Mouse (Mus musculus) megakaryocyte, embryonic 14.5 days (primary cell): Measurements from ENCODE around the gene Lyst. TPM values are rescaled to one million over a fixed set of nuclear protein-coding genes. Genes with fewer than 3 reads are reported as not detected.

Experiments
- H3K27me3 ChIP-seq: replicated peaks from 2 replicates; pipeline ENCODE3; 2012; ENCODE audit warnings: inconsistent platforms
- H3K36me3 ChIP-seq: replicated peaks from 2 replicates; pipeline ENCODE3; 2012; ENCODE audit warnings: low read length, inconsistent platforms, mixed read lengths
- H3K4me1 ChIP-seq: 2 replicates; pipeline ENCODE4 v1.6.1; 2012; ENCODE audit warnings: inconsistent platforms
- H3K4me3 ChIP-seq: replicated peaks from 2 replicates; pipeline ENCODE3; 2012; ENCODE audit warnings: moderate library complexity, mild to moderate bottlenecking, inconsistent platforms
- H3K9me3 ChIP-seq: 2 replicates; pipeline ENCODE4 v1.6.1; 2012; ENCODE audit warnings: inconsistent platforms
- FLI1 ChIP-seq: IDR thresholded peaks from 2 replicates; pipeline ENCODE4 v1.6.1; 2012; ENCODE audit warnings: low read length, inconsistent platforms, mixed read lengths
- GATA1 ChIP-seq: IDR thresholded peaks from 3 replicates; pipeline ENCODE4 v1.6.1; 2012; ENCODE audit warnings: mixed read lengths, low read length, inconsistent platforms, borderline replicate concordance
- polyA plus RNA-seq: library from polyadenylated mRNA; stranded (reverse); fragments of >175 nt; gene quantifications from 2 replicates; pipeline ENCODE4 v1.2.3, GENCODE M21; 2012; ENCODE audit warnings: low replicate concordance; ENCODE audit not compliant: insufficient read depth

Lyst gene
- polyA plus RNA-seq, 1 experiment, result 0.91 TPM

DNA sequence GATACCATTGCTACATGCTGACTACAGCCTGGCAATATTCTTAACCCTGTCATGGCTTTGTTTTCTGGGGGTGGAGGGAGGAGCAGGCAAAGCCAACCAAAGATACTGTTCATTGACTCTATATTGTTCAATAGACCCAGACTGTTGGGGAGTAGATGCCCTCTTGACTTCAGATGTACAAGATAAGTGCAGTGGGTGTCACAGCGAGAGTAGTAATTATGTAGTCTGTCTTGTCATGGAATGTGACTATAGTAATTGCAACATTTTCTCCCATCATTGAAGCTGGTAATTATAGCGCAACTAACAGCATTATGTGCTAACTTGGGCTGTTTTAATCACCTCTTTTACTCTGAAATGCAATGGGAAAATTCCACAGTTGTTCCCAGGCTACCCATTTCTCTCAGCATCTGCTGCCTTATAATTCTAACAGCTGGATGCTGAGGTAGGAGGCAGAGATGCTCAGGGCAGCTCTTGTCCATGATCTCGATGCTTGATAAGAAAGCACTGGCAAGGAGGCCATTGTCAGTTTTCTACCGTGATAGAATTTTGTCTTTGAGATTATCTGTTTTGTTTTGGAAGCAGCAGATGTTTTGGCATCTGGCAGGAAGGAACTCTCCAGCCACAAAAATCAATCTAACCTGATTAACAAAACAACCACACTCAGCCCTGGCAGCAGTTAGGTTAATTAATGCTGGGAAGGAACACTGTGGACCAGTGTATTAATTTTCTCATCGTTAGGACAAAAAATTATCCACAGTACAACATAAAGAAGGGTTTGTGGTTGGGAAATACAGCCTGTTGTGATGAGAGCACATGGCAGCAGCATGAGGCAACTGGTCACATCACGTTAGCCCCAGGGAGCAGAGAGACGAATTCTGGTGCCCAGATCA is 230.3 kb downstream of the Lyst start:
- H3K27me3 ChIP-seq, result peaks cover 4% of the 10 kb centered on the region
- no peak for TF ChIP-seq FLI1
- TF ChIP-seq GATA1, result no peak

DNA sequence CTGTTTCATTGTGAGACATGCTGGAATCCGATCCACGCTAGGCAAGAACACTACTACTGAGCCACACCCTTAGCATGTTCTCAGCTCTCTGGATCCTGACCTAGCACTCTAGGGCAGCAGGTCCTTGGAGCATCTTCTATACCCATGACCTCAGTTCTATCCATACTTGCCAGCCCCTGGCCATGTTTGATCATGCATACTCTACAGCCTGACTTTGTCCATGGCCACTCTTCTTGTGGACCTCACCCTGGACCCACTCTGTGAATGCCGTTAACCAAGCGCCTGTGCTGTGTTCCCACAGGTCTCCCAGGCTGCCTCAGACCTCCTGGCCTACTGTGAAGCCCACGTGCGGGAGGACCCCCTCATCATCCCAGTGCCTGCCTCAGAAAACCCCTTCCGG is 234.7 kb downstream of the Lyst start:
- TF ChIP-seq GATA1 (no peak), FLI1 (no peak)
- H3K36me3 ChIP-seq, result no peaks in the 10 kb centered on the region
- H3K27me3 ChIP-seq, result peaks cover 6% of the 10 kb centered on the region
- no peaks in the 10 kb centered on the region for H3K9me3 ChIP-seq
- H3K4me1 ChIP-seq, result peaks cover 5% of the 10 kb centered on the region
- H3K4me3 ChIP-seq, result no peak overlapping the region

More for the DNA sequence above, 230.3 kb downstream of the Lyst start:
- Histone ChIP-seq H3K9me3 (no peaks in the 10 kb centered on the region), H3K4me3 (no peak overlapping the region), H3K36me3 (no peaks in the 10 kb centered on the region), H3K4me1 (peaks cover 5% of the 10 kb centered on the region)

DNA sequence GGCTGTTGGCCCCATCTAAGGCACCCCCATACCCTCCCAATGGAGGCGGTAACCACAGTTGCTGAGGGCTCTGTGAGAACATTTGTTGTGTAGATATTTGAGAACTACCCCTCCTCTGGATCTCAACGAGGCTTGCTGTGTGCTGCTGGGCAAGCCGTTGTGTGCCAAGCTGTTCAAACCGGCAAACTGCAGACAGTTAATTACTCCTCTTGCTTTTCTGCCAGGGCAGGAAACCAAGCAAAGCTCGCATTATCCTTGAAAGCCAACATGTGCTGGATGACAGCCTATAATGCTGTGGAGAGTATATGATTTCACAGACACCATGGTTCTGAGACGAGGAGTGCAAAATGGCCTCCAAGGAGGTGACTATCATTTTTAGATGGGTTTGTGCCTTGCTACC is 236.3 kb downstream of the Lyst start:
- H3K9me3 ChIP-seq, result no peaks in the 10 kb centered on the region
- no peaks in the 10 kb centered on the region for H3K36me3 ChIP-seq
- TF ChIP-seq GATA1 (no peak), FLI1 (no peak)
- no peak overlapping the region for H3K4me3 ChIP-seq
- H3K27me3 ChIP-seq, result peaks cover 4% of the 10 kb centered on the region
- peaks cover 5% of the 10 kb centered on the region for H3K4me1 ChIP-seq

DNA sequence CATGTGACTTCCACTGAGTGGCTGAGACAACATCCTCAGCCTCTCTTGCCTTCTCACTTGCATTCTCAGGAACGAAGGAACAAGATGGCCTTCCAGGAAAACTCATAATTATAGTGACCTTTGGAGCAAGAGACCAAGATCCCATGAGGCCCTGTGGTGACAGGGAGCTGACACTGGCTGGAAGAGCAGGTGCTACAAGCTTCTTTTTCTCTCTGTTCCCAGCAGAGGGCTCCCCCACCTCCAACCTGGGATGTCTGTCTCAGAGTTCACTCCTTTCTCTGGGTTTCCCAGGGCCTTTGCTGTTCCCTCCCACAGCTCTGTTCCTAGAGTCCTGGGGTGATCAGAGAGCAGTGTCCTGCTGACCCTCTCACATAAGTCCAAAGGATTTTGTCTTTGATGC is 237.9 kb downstream of the Lyst start:
- H3K4me3 ChIP-seq, result no peak overlapping the region
- no peaks in the 10 kb centered on the region for H3K9me3 ChIP-seq
- peaks cover 5% of the 10 kb centered on the region for H3K4me1 ChIP-seq
- H3K36me3 ChIP-seq, result no peaks in the 10 kb centered on the region
- no peak for TF ChIP-seq FLI1
- TF ChIP-seq GATA1, result no peak
- peaks cover 4% of the 10 kb centered on the region for H3K27me3 ChIP-seq

Other genes with a start within 250 kb of the Lyst start
- 1.2 TPM in 1 of 2 replicates, not detected in the other for gene Gpr137b, start 196.4 kb upstream of the Lyst start, polyA plus RNA-seq
- not detected in 2 replicates for gene Nid1, start 152.8 kb upstream of the Lyst start, polyA plus RNA-seq
- gene Gng4, start 193.7 kb downstream of the Lyst start, polyA plus RNA-seq, result 0.06 TPM in 1 of 2 replicates, not detected in the other